Mouse (Mus musculus): ENCODE measurements around the gene Amigo2. TPM values are rescaled to one million over a fixed set of nuclear protein-coding genes. Genes with fewer than 3 reads are reported as not detected.
"Not testable (repeated sequence)": the region's sequence is repeated elsewhere in the genome, so short reads cannot be mapped to it uniquely, and the experiment has no call there.

Amigo2 gene
- polyA plus RNA-seq, 1 experiment from 2014 or later: 6.5 TPM

GRCm38 (mm10) chr15:97245392-97245791 is 1.7 kb downstream of the Amigo2 start:
- H3K4me2 ChIP-seq (replicated peaks): no peak overlapping the region
- H3K9me3 ChIP-seq: no peaks in the 10 kb centered on the region
- peaks cover 6% of the 10 kb centered on the region; the same call in 1 of the 2 replicates for H3K4me1 ChIP-seq
- H3K27me3 ChIP-seq: peaks cover 15% of the 10 kb centered on the region
- no peaks in the 10 kb centered on the region for H3K36me3 ChIP-seq
- 85% methylated on average over 18 of the region's 18 CpGs for WGBS
- no peak overlapping the region for H3K27ac ChIP-seq
- H3K9ac ChIP-seq: no peak overlapping the region
- H3K4me3 ChIP-seq: no peak overlapping the region
- no peak for ATAC-seq (ENCODE audit: insufficient number of reproducible peaks, insufficient read depth, low FRiP score, low TSS enrichment)

- no peaks in the 10 kb centered on the region for H3K27me3 ChIP-seq
- no peak overlapping the region for H3K27ac ChIP-seq
- H3K4me1 ChIP-seq: no peaks in the 10 kb centered on the region
- 53% methylated on average over 9 of the region's 9 CpGs for WGBS
- H3K36me3 ChIP-seq: no peaks in the 10 kb centered on the region
- H3K9ac ChIP-seq: no peak overlapping the region
- H3K4me3 ChIP-seq: no peak overlapping the region
- H3K4me2 ChIP-seq (replicated peaks): no peak overlapping the region
- ATAC-seq (ENCODE audit: insufficient number of reproducible peaks, insufficient read depth, low FRiP score, low TSS enrichment): no peak
- no peaks in the 10 kb centered on the region for H3K9me3 ChIP-seq
These were observed 10.1 kb downstream of the Amigo2 start for GRCm38 (mm10) chr15:97236943-97237342.

- Histone ChIP-seq H3K4me1 (no peaks in the 10 kb centered on the region), H3K27ac (no peak overlapping the region), H3K36me3 (no peaks in the 10 kb centered on the region), H3K9ac (no peak overlapping the region), H3K9me3 (no peaks in the 10 kb centered on the region), H3K4me2 (replicated peaks) (no peak overlapping the region), H3K4me3 (no peak overlapping the region), H3K27me3 (no peaks in the 10 kb centered on the region)
- 25% methylated on average over 7 of the region's 7 CpGs for WGBS
- no peak for ATAC-seq (ENCODE audit: insufficient number of reproducible peaks, insufficient read depth, low FRiP score, low TSS enrichment)
These were observed 11.9 kb downstream of the Amigo2 start for GRCm38 (mm10) chr15:97235183-97235582.

DNA sequence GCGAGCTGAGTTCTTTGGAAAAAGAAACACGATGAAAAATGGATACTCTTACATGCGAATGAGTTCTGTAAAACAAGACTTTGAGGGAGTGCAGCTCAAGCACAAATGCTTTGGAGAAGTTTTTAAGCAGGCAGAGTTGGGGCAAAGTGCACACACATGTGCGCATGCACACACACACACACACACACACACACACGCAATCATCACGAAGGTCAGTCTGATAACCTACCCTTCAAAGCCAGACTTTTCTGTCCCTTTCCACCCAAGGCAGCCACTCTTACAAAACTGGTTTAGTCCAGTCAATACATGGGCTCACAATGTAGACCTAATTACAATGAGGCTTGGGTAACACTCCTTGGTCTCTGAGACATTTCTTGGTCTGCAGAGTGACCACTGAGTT is 13.0 kb downstream of the Amigo2 start:
- Histone ChIP-seq H3K4me3 (no peak overlapping the region), H3K36me3 (no peaks in the 10 kb centered on the region), H3K4me2 (replicated peaks) (no peak overlapping the region), H3K4me1 (no peaks in the 10 kb centered on the region), H3K27ac (no peak overlapping the region), H3K27me3 (no peaks in the 10 kb centered on the region), H3K9me3 (no peaks in the 10 kb centered on the region), H3K9ac (no peak overlapping the region)
- ATAC-seq (ENCODE audit: insufficient number of reproducible peaks, insufficient read depth, low FRiP score, low TSS enrichment): no peak
- 89% methylated on average over 6 of the region's 6 CpGs for WGBS

DNA sequence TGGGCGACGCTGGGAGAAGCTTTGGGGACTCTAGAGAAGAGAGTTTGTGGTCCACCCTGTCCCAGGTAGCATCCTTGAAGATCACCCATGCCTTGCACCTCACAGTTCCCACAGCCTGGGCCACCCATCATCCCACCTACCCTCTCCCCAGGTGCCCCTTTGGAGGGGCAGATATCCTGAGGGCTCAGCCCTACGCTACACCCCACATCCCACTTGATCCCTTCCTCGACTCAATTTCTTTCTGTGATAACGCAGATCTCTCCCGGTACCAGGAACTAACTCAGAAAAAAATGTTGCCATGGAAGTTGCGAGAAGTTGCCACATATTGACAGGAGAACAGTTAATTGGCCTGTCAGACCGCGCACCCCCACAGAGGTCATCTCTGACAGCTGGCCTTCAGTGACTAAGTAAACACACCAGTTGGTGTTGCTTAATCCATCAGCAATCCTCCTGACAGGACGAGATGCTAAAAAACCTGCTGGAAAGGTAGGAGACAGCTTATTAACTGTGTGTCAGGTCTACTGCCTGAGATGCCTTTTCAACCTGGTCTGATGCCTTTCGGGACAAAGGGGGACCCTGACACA is 17.5 kb downstream of the Amigo2 start:
- WGBS: 79% methylated on average over 11 of the region's 11 CpGs
- ATAC-seq (ENCODE audit: insufficient number of reproducible peaks, insufficient read depth, low FRiP score, low TSS enrichment): no peak
- Histone ChIP-seq H3K9ac (no peak overlapping the region), H3K4me2 (replicated peaks) (no peak overlapping the region), H3K27me3 (no peaks in the 10 kb centered on the region), H3K36me3 (no peaks in the 10 kb centered on the region), H3K4me3 (no peak overlapping the region), H3K27ac (no peak overlapping the region), H3K4me1 (no peaks in the 10 kb centered on the region), H3K9me3 (no peaks in the 10 kb centered on the region)

- Histone ChIP-seq H3K4me1 (peaks cover 4% of the 10 kb centered on the region; the same call in 1 of the 2 replicates), H3K36me3 (no peaks in the 10 kb centered on the region), H3K27me3 (no peaks in the 10 kb centered on the region), H3K4me3 (no peak overlapping the region), H3K9me3 (peaks cover 8% of the 10 kb centered on the region; the same call in 1 of the 2 replicates), H3K9ac (no peak overlapping the region), H3K4me2 (replicated peaks) (no peak overlapping the region), H3K27ac (no peak overlapping the region)
- 65% methylated on average over 8 of the region's 8 CpGs for WGBS
- no peak for ATAC-seq (ENCODE audit: insufficient number of reproducible peaks, insufficient read depth, low FRiP score, low TSS enrichment)
These were observed 23.1 kb downstream of the Amigo2 start for GRCm38 (mm10) chr15:97224003-97224402.

GRCm38 (mm10) chr15:97223431-97223830 is 23.7 kb downstream of the Amigo2 start:
- ATAC-seq (ENCODE audit: insufficient number of reproducible peaks, insufficient read depth, low FRiP score, low TSS enrichment): no peak
- Histone ChIP-seq H3K27me3 (no peaks in the 10 kb centered on the region), H3K4me2 (replicated peaks) (no peak overlapping the region), H3K4me1 (peaks cover 4% of the 10 kb centered on the region; the same call in 1 of the 2 replicates), H3K27ac (no peak overlapping the region; the same call in 1 of the 2 replicates), H3K36me3 (no peaks in the 10 kb centered on the region), H3K9me3 (peaks cover 8% of the 10 kb centered on the region; the same call in 1 of the 2 replicates), H3K9ac (no peak overlapping the region), H3K4me3 (no peak overlapping the region)
- 78% methylated on average over 10 of the region's 10 CpGs for WGBS

DNA sequence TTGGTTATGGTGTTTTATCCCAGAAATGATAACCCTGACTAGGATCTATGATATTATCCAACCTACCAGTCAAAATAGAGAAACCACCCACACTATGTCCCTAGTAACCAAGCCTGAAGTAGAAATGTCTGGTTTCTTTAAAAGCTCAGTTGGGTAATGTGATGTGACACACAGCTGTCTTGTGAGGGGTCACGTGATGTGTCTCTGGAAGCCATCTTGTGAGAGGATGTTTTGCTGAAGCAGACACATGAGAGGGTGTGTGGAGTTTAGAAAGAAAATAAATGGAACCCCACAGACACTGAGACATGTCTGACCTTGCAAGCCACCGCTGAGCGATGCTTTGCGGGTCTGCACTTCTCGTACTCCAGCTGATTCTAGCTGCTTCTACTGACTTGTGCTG is 30.2 kb downstream of the Amigo2 start:
- Histone ChIP-seq H3K4me2 (replicated peaks) (no peak overlapping the region), H3K4me3 (no peak overlapping the region), H3K4me1 (no peaks in the 10 kb centered on the region), H3K36me3 (no peaks in the 10 kb centered on the region), H3K9me3 (no peaks in the 10 kb centered on the region), H3K27ac (no peak overlapping the region), H3K9ac (no peak overlapping the region), H3K27me3 (no peaks in the 10 kb centered on the region)
- 94% methylated on average over 5 of the region's 5 CpGs for WGBS
- no peak for ATAC-seq (ENCODE audit: insufficient number of reproducible peaks, insufficient read depth, low FRiP score, low TSS enrichment)

DNA sequence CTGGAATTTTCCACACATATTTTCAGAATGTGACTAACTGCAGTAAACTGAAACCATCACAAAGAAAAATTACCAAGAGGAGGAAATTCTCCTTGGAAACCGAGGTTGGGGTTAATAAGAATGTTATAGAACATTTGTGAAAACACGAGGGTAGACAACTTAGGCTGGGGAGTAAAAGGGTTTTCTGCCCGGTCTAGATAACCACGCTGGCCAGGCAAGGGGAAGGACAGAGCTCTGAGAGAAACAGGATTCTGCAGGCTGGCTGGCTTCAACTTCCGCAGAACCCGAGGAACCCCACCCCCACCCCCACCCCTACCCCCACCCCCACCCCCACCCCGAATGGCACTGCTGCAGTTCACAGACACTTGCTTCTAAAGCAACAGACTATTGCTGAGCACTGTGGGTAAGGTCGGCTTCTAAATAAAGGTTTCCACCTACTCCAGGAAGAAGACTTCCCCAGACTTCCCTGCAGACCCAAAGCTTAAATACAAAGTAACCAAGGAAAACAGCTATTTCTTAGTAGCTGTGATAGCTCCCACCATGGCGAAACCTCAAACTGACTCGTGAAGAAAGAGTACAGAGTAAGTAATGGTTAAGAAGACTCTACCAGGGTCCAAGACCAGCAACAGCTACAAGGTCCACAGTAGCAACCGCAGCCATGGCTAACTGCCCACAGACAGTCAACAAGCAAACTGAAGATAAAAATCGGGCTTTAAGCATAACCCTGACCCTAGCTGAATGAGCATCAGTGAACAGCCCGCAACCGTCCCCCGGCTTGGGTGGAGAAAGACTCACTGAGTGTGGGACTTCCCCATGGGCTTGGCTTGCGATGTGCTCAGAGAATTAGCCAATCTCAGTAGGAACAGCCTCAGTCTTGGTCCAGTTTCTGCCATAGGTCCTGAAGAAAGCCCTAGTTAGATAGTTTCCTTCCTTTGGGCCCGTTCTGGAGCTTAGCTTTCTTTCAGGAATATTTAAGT is 34.3 kb downstream of the Amigo2 start:
- Histone ChIP-seq H3K36me3 (no peaks in the 10 kb centered on the region), H3K9me3 (no peaks in the 10 kb centered on the region), H3K27me3 (no peaks in the 10 kb centered on the region), H3K4me1 (no peaks in the 10 kb centered on the region), H3K27ac (no peak overlapping the region), H3K4me2 (replicated peaks) (no peak overlapping the region), H3K4me3 (no peak overlapping the region), H3K9ac (no peak overlapping the region)
- WGBS: 79% methylated on average over 17 of the region's 17 CpGs
- no peak for ATAC-seq (ENCODE audit: insufficient number of reproducible peaks, insufficient read depth, low FRiP score, low TSS enrichment)

DNA sequence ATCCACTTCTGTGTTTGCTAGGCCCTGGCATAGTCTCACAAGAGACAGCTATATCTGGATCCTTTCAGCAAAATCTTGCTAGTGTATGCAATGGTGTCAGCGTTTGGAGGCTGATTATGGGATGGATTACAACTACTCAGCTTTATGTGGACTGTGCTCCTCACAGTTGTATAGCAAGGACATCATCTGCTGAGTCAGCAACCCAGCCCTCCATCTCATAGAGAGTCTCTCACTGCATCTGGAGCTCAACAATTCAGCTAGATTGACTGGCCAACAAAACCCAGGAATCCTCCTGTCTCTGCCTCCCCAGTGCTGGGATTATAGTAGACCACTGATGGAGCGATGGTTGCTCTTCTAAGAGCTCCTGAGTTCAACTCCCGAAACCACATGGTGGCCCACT is 37.3 kb downstream of the Amigo2 start:
- not testable (repeated sequence) for H3K9ac ChIP-seq; H3K4me1 ChIP-seq; H3K27me3 ChIP-seq; H3K36me3 ChIP-seq; ATAC-seq (ENCODE audit: insufficient number of reproducible peaks, insufficient read depth, low FRiP score, low TSS enrichment); H3K9me3 ChIP-seq; H3K4me3 ChIP-seq; H3K27ac ChIP-seq; H3K4me2 ChIP-seq (replicated peaks)
- WGBS: 77% methylated on average over 3 of the region's 3 CpGs

DNA sequence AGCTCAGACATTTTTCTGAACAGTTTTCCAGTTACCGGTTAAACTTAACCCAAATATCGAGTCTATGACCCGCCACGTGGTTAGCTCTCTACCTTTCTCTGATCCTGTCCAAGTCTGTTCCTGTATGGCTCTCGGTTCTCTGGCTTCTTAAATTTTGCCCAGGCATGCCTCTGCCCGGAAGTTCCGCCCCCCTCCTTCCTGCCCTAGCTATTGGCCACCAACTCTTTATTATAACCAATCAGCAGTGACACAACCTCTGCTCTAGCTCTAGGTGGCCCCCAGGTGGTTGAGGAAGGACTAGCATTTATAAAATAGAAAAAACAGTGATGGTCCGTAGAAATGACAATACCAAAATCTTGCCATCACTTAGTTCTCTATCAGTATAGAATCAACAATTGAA is 40.6 kb downstream of the Amigo2 start:
- Histone ChIP-seq H3K4me1 (no peaks in the 10 kb centered on the region), H3K27ac (no peak overlapping the region), H3K27me3 (no peaks in the 10 kb centered on the region), H3K9me3 (no peaks in the 10 kb centered on the region), H3K4me2 (replicated peaks) (no peak overlapping the region), H3K36me3 (no peaks in the 10 kb centered on the region), H3K9ac (no peak overlapping the region), H3K4me3 (no peak overlapping the region)
- WGBS: 94% methylated on average over 8 of the region's 8 CpGs
- ATAC-seq (ENCODE audit: insufficient number of reproducible peaks, insufficient read depth, low FRiP score, low TSS enrichment): no peak

GRCm38 (mm10) chr15:97205776-97206175 is 41.3 kb downstream of the Amigo2 start:
- Histone ChIP-seq H3K9ac (no peak overlapping the region), H3K4me2 (replicated peaks) (no peak overlapping the region), H3K27ac (no peak overlapping the region), H3K27me3 (no peaks in the 10 kb centered on the region), H3K4me3 (no peak overlapping the region), H3K9me3 (no peaks in the 10 kb centered on the region), H3K36me3 (no peaks in the 10 kb centered on the region), H3K4me1 (no peaks in the 10 kb centered on the region)
- no peak for ATAC-seq (ENCODE audit: insufficient number of reproducible peaks, insufficient read depth, low FRiP score, low TSS enrichment)
- WGBS: 84% methylated on average over 10 of the region's 10 CpGs

All from embryonic facial prominence, embryonic 12.5 days (tissue).